Mouse (Mus musculus) telencephalon, adult 2 months (tissue): ENCODE measurements around the gene Adrm1.

ENCODE experiments used
- DNase-seq: peaks from one replicate; pipeline ENCODE4 v3.0.0-alpha.2; 2011; ENCODE audit warnings: low read depth, low spot score

Gene Adrm1

GRCm38 (mm10) chr2:180184752-180185109 lies 13.4 kb downstream of the Adrm1 start:
- DNase-seq = no peak

- no peak for DNase-seq
Observed at GRCm38 (mm10) chr2:180185686-180186085, 14.4 kb downstream of the Adrm1 start.

GRCm38 (mm10) chr2:180187362-180187761 lies 16.1 kb downstream of the Adrm1 start:
- DNase-seq = no peak

- DNase-seq = no peak
Observed at GRCm38 (mm10) chr2:180196610-180197322, 25.5 kb downstream of the Adrm1 start.

GRCm38 (mm10) chr2:180197323-180198037 lies 26.2 kb downstream of the Adrm1 start:
- DNase-seq = no peak

GRCm38 (mm10) chr2:180198782-180199181 lies 27.5 kb downstream of the Adrm1 start:
- no peak for DNase-seq

GRCm38 (mm10) chr2:180200681-180201080 lies 29.4 kb downstream of the Adrm1 start:
- DNase-seq = no peak

- DNase-seq = no peak
Observed at GRCm38 (mm10) chr2:180201303-180201702, 30.0 kb downstream of the Adrm1 start.

GRCm38 (mm10) chr2:180202263-180202662 lies 31.0 kb downstream of the Adrm1 start:
- no peak for DNase-seq

- DNase-seq = no peak
Observed at GRCm38 (mm10) chr2:180202805-180203204, 31.5 kb downstream of the Adrm1 start.

GRCm38 (mm10) chr2:180204501-180204900 lies 33.2 kb downstream of the Adrm1 start:
- no peak for DNase-seq

GRCm38 (mm10) chr2:180205083-180205955 lies 34.0 kb downstream of the Adrm1 start:
- no peak for DNase-seq

GRCm38 (mm10) chr2:180205956-180206280 lies 34.6 kb downstream of the Adrm1 start:
- DNase-seq = no peak

GRCm38 (mm10) chr2:180207840-180208239 lies 36.6 kb downstream of the Adrm1 start:
- DNase-seq = no peak

- no peak for DNase-seq
Observed at GRCm38 (mm10) chr2:180208976-180209375, 37.7 kb downstream of the Adrm1 start.

- no peak for DNase-seq
Observed at GRCm38 (mm10) chr2:180212255-180212654, 41.0 kb downstream of the Adrm1 start.

- no peak for DNase-seq
Observed at GRCm38 (mm10) chr2:180214352-180214978, 43.2 kb downstream of the Adrm1 start.

- no peak for DNase-seq
Observed at GRCm38 (mm10) chr2:180215011-180215461, 43.8 kb downstream of the Adrm1 start.

GRCm38 (mm10) chr2:180215951-180216350 lies 44.7 kb downstream of the Adrm1 start:
- no peak for DNase-seq

GRCm38 (mm10) chr2:180216921-180217320 lies 45.6 kb downstream of the Adrm1 start:
- DNase-seq = no peak

- DNase-seq = no peak
Observed at GRCm38 (mm10) chr2:180217587-180217986, 46.3 kb downstream of the Adrm1 start.

- no peak for DNase-seq
Observed at GRCm38 (mm10) chr2:180218241-180218640, 47.0 kb downstream of the Adrm1 start.
